Mouse (Mus musculus) CD4-positive, CD25-positive, alpha-beta regulatory T cell, adult 4 months (primary cell): ENCODE measurements around the gene 1700034J05Rik. TPM values are rescaled to one million over a fixed set of nuclear protein-coding genes. Genes with fewer than 3 reads are reported as not detected.

Experiments used
- ATAC-seq: one replicate; pipeline ENCODE4 v1.8.0; 2017
- polyA plus RNA-seq, 2 experiments: library from polyadenylated mRNA; unstranded; fragments of 100-300 nt; shearing (Covaris generic); gene quantifications; one replicate each; pipeline ENCODE4 v1.2.1; 2017

The 1700034J05Rik gene
- polyA plus RNA-seq = not detected

DNA sequence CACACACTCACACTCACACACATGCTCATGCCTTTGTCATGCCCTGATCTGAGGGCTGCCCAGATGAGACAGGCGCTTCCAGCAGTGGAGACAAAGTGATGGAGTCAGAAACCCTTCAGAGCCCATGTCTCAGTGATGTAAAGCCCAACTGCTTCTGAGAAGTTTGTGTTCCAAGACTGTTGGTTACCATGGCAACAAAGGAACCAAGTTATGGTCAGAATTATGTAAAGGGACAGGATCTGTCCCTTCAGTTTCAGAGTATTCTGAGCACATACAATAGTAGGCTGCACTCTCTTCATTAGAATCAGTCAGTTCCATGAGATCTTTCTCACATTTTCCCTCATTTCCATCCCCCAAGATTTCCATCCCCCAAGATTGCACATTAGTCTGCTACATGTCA, at the start of gene 1700034J05Rik:
Gene 1700034J05Rik, minus strand, starts transcription at position 165 of the 400 bp plus-strand sequence.
- ATAC-seq = no peak

DNA sequence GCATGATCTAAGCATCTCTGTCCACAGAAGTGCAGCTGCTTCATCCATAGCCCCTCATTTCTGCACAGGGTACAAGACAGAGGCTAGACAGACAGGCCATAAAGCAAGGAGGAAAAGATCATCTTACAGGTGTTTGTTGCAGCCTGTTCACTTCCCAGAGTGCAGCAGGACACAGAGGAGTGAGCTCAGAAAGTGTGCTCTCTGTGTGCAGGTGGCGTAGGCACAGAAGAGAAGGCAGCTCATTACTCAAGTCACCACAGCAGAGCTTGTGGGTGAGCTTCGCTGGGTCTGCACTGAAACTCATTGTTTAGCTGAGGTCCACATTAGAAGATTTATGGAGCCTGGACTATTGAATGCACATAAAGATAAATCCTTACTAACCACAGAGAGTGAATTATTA, 45.5 kb upstream of the 1700034J05Rik start:
- no peak for ATAC-seq

- no peak for ATAC-seq
Observed at GRCm38 (mm10) chr6:146999302-146999701, 45.1 kb upstream of the 1700034J05Rik start.

- no peak for ATAC-seq
Observed at GRCm38 (mm10) chr6:146998710-146999109, 44.5 kb upstream of the 1700034J05Rik start.

DNA sequence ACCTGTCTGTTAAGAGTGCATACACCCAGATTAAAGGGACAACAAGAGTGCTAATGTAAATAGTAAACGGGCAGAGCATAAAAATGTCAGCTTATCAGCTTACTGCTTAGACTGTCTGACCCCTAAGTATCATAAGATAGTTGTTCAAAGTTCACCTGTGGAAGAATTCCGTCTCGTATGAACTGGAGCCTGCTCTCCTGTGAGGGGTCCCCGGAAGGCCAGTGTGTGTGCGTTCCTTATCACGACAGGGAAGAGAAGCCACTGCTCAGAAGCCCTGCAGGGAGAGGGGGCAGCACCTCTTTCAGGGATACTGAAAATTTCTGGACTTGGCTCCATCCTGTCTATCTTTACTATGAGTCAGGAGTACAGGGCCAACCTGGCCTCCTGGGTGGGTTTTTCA, 42.8 kb upstream of the 1700034J05Rik start:
- no peak for ATAC-seq

- ATAC-seq = no peak
Observed at GRCm38 (mm10) chr6:146995878-146996277, 41.7 kb upstream of the 1700034J05Rik start.

DNA sequence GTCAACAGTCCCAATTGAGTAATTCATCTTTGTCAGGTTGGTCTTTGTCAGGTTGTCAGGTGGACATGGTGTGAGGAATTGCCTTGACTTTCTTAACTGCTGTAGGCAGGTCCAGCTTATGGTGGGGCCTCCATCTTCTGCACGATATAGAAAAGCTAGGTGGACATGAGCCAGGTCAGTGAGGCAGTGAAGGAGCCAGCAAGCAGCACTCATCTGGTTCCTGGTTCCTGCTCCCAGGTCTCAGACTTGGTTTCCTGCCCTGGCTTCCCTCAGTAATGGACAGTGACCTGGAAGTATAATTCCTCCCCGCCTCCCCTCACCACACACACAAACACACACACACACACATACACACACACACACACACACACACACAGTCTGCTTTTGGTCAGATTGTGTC, 41.2 kb upstream of the 1700034J05Rik start:
- ATAC-seq = no peak

DNA sequence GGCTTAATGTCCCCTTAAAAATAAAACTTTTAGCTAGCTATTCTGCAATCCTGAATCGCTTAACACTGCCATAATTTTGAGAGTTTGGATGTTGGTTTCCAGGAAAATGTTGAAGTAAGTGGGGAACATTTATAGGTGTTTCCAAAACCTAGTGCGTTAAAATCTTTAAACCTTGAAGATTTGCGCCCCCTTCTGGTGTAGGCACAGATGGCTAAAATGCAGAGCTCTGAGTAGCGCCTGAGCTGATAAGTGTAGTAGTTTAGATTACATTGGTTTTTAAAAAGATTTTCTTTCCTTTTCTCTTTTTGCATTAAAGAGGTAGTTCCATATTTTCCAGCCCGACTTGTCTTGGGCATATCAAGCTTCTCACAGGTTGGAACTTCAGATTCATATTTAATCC, 40.0 kb upstream of the 1700034J05Rik start:
- ATAC-seq = no peak

GRCm38 (mm10) chr6:146984569-146984968, 30.3 kb upstream of the 1700034J05Rik start:
- no peak for ATAC-seq

GRCm38 (mm10) chr6:146981249-146981835, 27.1 kb upstream of the 1700034J05Rik start:
- ATAC-seq = no peak

GRCm38 (mm10) chr6:146979953-146980352, 25.7 kb upstream of the 1700034J05Rik start:
- ATAC-seq = no peak

- ATAC-seq = no peak
Observed at GRCm38 (mm10) chr6:146979115-146979744, 25.0 kb upstream of the 1700034J05Rik start.

- no peak for ATAC-seq
Observed at GRCm38 (mm10) chr6:146978691-146979114, 24.5 kb upstream of the 1700034J05Rik start.

GRCm38 (mm10) chr6:146976446-146976845, 22.2 kb upstream of the 1700034J05Rik start:
- ATAC-seq = no peak

GRCm38 (mm10) chr6:146973830-146974229, 19.6 kb upstream of the 1700034J05Rik start:
- ATAC-seq = no peak

DNA sequence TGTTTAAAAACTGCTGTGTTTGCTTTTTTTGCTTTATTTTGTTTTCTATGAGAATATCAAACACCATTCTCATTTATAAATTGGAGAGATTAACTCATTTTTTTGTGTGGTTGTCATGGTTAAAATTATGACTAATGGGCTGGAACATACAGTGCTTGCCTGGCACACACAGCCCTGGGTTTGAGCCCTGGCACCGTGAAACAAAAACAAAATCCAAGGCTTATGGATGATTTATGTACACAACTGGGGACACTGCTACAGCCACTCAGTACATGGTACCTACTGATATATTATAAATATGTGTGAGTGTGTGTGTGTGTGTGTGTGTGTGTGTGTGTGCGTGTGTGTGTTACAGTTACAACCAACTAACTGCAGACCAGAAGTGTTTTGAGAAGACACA, 19.2 kb upstream of the 1700034J05Rik start:
- ATAC-seq = no peak

DNA sequence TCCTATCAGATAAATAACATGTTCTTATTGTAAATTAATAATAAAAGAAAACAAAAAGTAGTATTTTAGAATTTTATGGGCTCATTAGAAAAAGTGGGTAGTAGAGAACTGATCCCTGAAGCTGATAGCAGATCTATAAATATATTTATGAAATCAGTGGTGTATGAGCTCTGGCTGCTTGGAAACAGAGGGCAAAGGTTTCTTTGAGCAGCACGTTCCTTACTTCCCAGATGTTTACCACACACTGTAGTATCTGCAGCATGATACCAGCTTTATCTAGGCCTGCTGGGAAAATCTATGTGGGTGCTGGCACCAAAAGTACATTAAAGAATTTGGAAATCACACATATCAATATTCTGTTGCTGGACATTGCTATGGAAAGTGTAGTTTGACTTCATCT, 18.5 kb upstream of the 1700034J05Rik start:
- ATAC-seq = no peak

- no peak for ATAC-seq
Observed at GRCm38 (mm10) chr6:146972009-146972408, 17.8 kb upstream of the 1700034J05Rik start.

GRCm38 (mm10) chr6:146971366-146971765, 17.1 kb upstream of the 1700034J05Rik start:
- ATAC-seq = no peak

DNA sequence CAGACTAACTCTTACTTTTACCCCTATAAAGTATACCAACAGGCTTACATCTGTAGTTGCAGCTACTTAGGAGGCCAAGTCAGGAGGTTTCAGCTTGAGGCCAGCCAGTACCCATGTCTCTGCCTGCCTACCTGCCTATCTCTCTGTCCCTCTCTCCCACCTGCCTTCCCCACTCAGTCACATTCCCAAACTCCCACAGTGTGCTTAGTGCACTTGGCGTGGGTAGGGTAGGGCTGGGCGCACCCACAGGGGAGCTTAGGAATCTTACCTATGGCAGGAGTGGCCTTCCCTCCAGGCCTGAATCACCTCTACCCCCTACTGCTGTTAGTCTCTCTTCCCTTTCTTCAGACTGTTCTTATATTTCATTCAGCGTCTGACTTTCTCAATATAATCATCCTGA, 16.6 kb upstream of the 1700034J05Rik start:
- no peak for ATAC-seq

GRCm38 (mm10) chr6:146967836-146968235, 13.6 kb upstream of the 1700034J05Rik start:
- ATAC-seq = no peak

GRCm38 (mm10) chr6:146966446-146967019, 12.3 kb upstream of the 1700034J05Rik start:
- ATAC-seq = no peak

- no peak for ATAC-seq
Observed at GRCm38 (mm10) chr6:146965139-146965772, 11.0 kb upstream of the 1700034J05Rik start.
